Mouse (Mus musculus) hindbrain, embryonic 12.5 days (tissue): ENCODE results near the gene Frmd4b. TPM values are rescaled to one million over a fixed set of nuclear protein-coding genes. Genes with fewer than 3 reads are reported as not detected.

Experiments
- ATAC-seq: fragments of 200-750 bp; cut with Nextera tagmentation; 2 replicates; pipeline ENCODE4 v1.8.0; 2017; ENCODE audit warnings: moderate TSS enrichment; ENCODE audit not compliant: low FRiP score
- H3K27ac ChIP-seq: fragments of 300-500 bp; sonication (generic); 2 replicates; pipeline ENCODE4 v1.5.1; 2016; ENCODE audit warnings: mild to moderate bottlenecking
- H3K27me3 ChIP-seq: fragments of 300-500 bp; sonication (generic); 2 replicates; pipeline ENCODE4 v1.6.1; 2016; ENCODE audit warnings: mild to moderate bottlenecking
- H3K36me3 ChIP-seq: fragments of 300-500 bp; sonication (generic); 2 replicates; pipeline ENCODE4 v1.6.1; 2016; ENCODE audit warnings: mild to moderate bottlenecking
- H3K4me1 ChIP-seq: fragments of 300-500 bp; sonication (generic); 2 replicates; pipeline ENCODE4 v1.6.1; 2016
- H3K4me2 ChIP-seq: fragments of 300-500 bp; sonication (generic); replicated peaks from 2 replicates; pipeline ENCODE4 v1.6.1; 2016; ENCODE audit warnings: mild to moderate bottlenecking
- H3K4me3 ChIP-seq: fragments of 300-500 bp; sonication (generic); 2 replicates; pipeline ENCODE4 v1.5.1; 2016; ENCODE audit warnings: mild to moderate bottlenecking
- H3K9ac ChIP-seq: fragments of 300-500 bp; sonication (generic); 2 replicates; pipeline ENCODE4 v1.6.1; 2016; ENCODE audit warnings: mild to moderate bottlenecking, moderate library complexity
- H3K9me3 ChIP-seq: fragments of 300-500 bp; sonication (generic); replicated peaks from 2 replicates; pipeline ENCODE4 v1.6.1; 2016; ENCODE audit warnings: mild to moderate bottlenecking
- WGBS: fragments of 180-500 bp; shearing (Covaris S2); methylation state at CpG from one replicate; pipeline ENCODE4 v1.1.7; 2016; 5-methylcytosine and 5-hydroxymethylcytosine counted together
- polyA plus RNA-seq: library from polyadenylated mRNA; unstranded; fragments of >200 nt; fragmentation: Nextera tagmentation; extraction: Ambion mirVana; gene quantifications from 2 replicates; pipeline ENCODE4 v1.2.1, GENCODE M21; 2016

Frmd4b gene
- polyA plus RNA-seq = 48.5 and 54.3 TPM in 2 replicates

- under 1% methylated on average over 40 of the region's 42 CpGs for WGBS
- Histone ChIP-seq H3K27ac (peak within 1 kb of the TSS; percentile 94), H3K9me3 (no peaks in the 10 kb centered on the region), H3K36me3 (no peaks in the 10 kb centered on the region), H3K27me3 (no peaks in the 10 kb centered on the region), H3K9ac (peak within 1 kb of the TSS; percentile 74), H3K4me3 (peak within 1 kb of the TSS; percentile 64), H3K4me1 (peaks cover 35% of the 10 kb centered on the region), H3K4me2 (peak within 1 kb of the TSS; percentile 57)
- ATAC-seq = peak; percentile 96
Measured at GRCm38 (mm10) chr6:97617266-97617743, at the start of gene Frmd4b. Gene Frmd4b, minus strand, starts transcription at chr6:97617541.

GRCm38 (mm10) chr6:97666417-97666816, 49.1 kb upstream of the Frmd4b start:
- no peak overlapping the region for H3K9ac ChIP-seq
- H3K4me2 ChIP-seq = no peak overlapping the region
- peaks cover 16% of the 10 kb centered on the region for H3K4me1 ChIP-seq
- ATAC-seq = no peak; the same call in 1 of the 2 replicates
- H3K27ac ChIP-seq = peak overlapping the region; percentile 84; the same call in 1 of the 2 replicates
- no peak overlapping the region for H3K4me3 ChIP-seq
- 2% methylated on average over 2 of the region's 2 CpGs for WGBS
- H3K36me3 ChIP-seq = no peaks in the 10 kb centered on the region
- no peaks in the 10 kb centered on the region for H3K9me3 ChIP-seq
- no peaks in the 10 kb centered on the region for H3K27me3 ChIP-seq

- Histone ChIP-seq H3K4me1 (no peaks in the 10 kb centered on the region), H3K36me3 (no peaks in the 10 kb centered on the region), H3K9me3 (peaks cover 7% of the 10 kb centered on the region), H3K9ac (no peak overlapping the region), H3K4me2 (no peak overlapping the region), H3K27me3 (no peaks in the 10 kb centered on the region), H3K27ac (no peak overlapping the region), H3K4me3 (no peak overlapping the region)
- ATAC-seq = no peak
- WGBS = 78% methylated on average over 6 of the region's 6 CpGs
Measured at GRCm38 (mm10) chr6:97658921-97659320, 41.6 kb upstream of the Frmd4b start.

GRCm38 (mm10) chr6:97655986-97656385, 38.6 kb upstream of the Frmd4b start:
- no peaks in the 10 kb centered on the region for H3K4me1 ChIP-seq
- H3K36me3 ChIP-seq = no peaks in the 10 kb centered on the region
- H3K27ac ChIP-seq = no peak overlapping the region
- WGBS = 84% methylated on average over 3 of the region's 3 CpGs
- no peaks in the 10 kb centered on the region for H3K27me3 ChIP-seq
- no peak for ATAC-seq
- H3K9me3 ChIP-seq = peaks cover 7% of the 10 kb centered on the region
- H3K9ac ChIP-seq = no peak overlapping the region
- no peak overlapping the region for H3K4me2 ChIP-seq
- H3K4me3 ChIP-seq = no peak overlapping the region

GRCm38 (mm10) chr6:97647501-97647900, 30.2 kb upstream of the Frmd4b start:
- Histone ChIP-seq H3K27ac (no peak overlapping the region), H3K4me2 (no peak overlapping the region), H3K4me1 (no peaks in the 10 kb centered on the region), H3K4me3 (no peak overlapping the region), H3K27me3 (no peaks in the 10 kb centered on the region), H3K9ac (no peak overlapping the region), H3K9me3 (no peaks in the 10 kb centered on the region), H3K36me3 (no peaks in the 10 kb centered on the region)
- 97% methylated on average over 14 of the region's 14 CpGs for WGBS
- no peak for ATAC-seq

DNA sequence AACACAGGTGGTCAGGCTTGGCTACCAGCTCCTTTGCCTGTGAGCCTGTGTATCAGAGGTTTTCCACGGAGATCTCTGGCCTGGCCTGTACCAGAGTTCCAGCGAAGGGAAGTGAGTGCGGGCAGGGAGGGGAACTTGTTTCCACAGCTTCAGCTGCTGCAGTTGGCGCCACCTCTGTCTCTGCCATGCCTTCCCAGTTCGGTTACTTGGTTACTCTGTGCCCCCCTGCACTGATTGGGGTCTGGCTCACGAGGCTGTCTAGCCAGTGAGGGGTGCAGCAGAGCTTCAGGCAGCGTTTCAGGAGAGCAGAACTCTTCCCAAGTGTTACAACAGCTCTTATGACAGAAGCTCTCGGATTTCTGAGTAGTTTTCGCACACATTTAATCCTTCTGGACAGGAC, 6.0 kb upstream of the Frmd4b start:
- Histone ChIP-seq H3K9ac (no peak overlapping the region), H3K4me3 (no peak overlapping the region), H3K4me2 (no peak overlapping the region), H3K9me3 (no peaks in the 10 kb centered on the region), H3K27me3 (no peaks in the 10 kb centered on the region), H3K4me1 (no peaks in the 10 kb centered on the region), H3K36me3 (no peaks in the 10 kb centered on the region), H3K27ac (no peak overlapping the region)
- 62% methylated on average over 9 of the region's 9 CpGs for WGBS
- ATAC-seq = no peak

GRCm38 (mm10) chr6:97622236-97622635, 4.9 kb upstream of the Frmd4b start:
- Histone ChIP-seq H3K27ac (no peak overlapping the region), H3K9me3 (no peaks in the 10 kb centered on the region), H3K4me3 (no peak overlapping the region), H3K4me1 (peaks cover 5% of the 10 kb centered on the region; the same call in 1 of the 2 replicates), H3K9ac (no peak overlapping the region), H3K27me3 (no peaks in the 10 kb centered on the region), H3K36me3 (no peaks in the 10 kb centered on the region), H3K4me2 (no peak overlapping the region)
- no peak for ATAC-seq
- WGBS = 64% methylated on average over 5 of the region's 5 CpGs

DNA sequence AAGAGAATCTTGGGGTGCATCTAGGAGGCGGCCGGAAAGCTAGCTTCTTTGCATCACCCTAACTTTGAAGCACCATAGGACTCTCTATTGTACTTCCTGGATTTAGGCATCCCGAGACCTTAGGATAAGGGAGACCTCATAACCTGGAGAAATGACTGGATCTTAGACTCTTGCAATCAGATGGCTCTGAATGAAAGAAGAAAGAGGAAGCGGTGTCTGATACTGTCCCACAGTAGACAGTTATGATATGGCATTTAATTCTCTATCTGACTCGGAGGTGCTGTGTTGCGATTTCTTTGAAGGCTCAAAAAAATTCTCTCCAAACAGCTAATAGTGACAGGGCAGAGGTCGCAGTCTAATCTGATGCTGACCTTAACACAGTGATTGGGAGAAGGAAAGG, 433 bp upstream of the Frmd4b start:
- Histone ChIP-seq H3K9me3 (no peaks in the 10 kb centered on the region), H3K4me3 (peak overlapping the region; percentile 64), H3K27me3 (no peaks in the 10 kb centered on the region), H3K27ac (peak overlapping the region; percentile 94), H3K9ac (peak overlapping the region; percentile 74), H3K4me1 (peaks cover 34% of the 10 kb centered on the region), H3K4me2 (peak overlapping the region; percentile 57), H3K36me3 (no peaks in the 10 kb centered on the region)
- WGBS = 22% methylated on average over 7 of the region's 7 CpGs
- ATAC-seq = no peak; the same call in 1 of the 2 replicates

- WGBS = under 1% methylated on average over 40 of the region's 40 CpGs
- Histone ChIP-seq H3K4me2 (peak overlapping the region; percentile 57), H3K4me3 (peak overlapping the region; percentile 64), H3K9me3 (no peaks in the 10 kb centered on the region), H3K27ac (peak overlapping the region; percentile 94), H3K27me3 (no peaks in the 10 kb centered on the region), H3K36me3 (no peaks in the 10 kb centered on the region), H3K4me1 (peaks cover 35% of the 10 kb centered on the region), H3K9ac (peak overlapping the region; percentile 74)
- peak; percentile 83 for ATAC-seq
Measured at GRCm38 (mm10) chr6:97616658-97617265, 579 bp downstream of the Frmd4b start.

- Histone ChIP-seq H3K9ac (peak overlapping the region; percentile 74), H3K4me3 (peak overlapping the region; percentile 64), H3K9me3 (no peaks in the 10 kb centered on the region), H3K27me3 (no peaks in the 10 kb centered on the region), H3K36me3 (no peaks in the 10 kb centered on the region), H3K4me2 (peak overlapping the region; percentile 57), H3K4me1 (peaks cover 35% of the 10 kb centered on the region), H3K27ac (peak overlapping the region; percentile 94)
- ATAC-seq = no peak
- WGBS = 3% methylated on average over 16 of the region's 16 CpGs
Measured at GRCm38 (mm10) chr6:97615901-97616461, 1.4 kb downstream of the Frmd4b start.

GRCm38 (mm10) chr6:97614179-97614578, 3.2 kb downstream of the Frmd4b start:
- H3K4me1 ChIP-seq = peaks cover 50% of the 10 kb centered on the region
- no peaks in the 10 kb centered on the region for H3K9me3 ChIP-seq
- ATAC-seq = no peak
- no peak overlapping the region for H3K27ac ChIP-seq
- no peaks in the 10 kb centered on the region for H3K27me3 ChIP-seq
- no peak overlapping the region for H3K9ac ChIP-seq
- no peaks in the 10 kb centered on the region for H3K36me3 ChIP-seq
- no peak overlapping the region for H3K4me3 ChIP-seq
- peak overlapping the region; percentile 57 for H3K4me2 ChIP-seq

DNA sequence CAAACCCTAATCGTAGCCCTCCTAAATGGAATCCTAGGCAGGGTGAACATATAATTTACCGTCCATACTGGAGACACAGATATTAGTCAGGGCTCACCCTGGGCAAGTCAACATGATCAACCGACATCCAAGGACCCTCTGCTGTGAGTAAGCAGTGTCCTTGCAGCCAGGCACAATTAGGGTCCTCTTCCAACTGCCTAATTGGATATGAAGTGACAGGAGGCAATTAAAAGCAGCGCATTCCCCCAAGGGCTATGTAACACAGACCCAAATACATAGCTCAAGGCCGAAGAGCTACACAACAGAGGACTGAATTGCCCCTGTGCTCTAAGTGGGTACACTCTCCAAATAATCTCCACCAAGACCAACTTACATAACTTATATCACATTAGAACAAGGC, 4.5 kb downstream of the Frmd4b start:
- Histone ChIP-seq H3K4me1 (peaks cover 60% of the 10 kb centered on the region), H3K9me3 (no peaks in the 10 kb centered on the region), H3K27me3 (no peaks in the 10 kb centered on the region), H3K9ac (no peak overlapping the region), H3K27ac (0 out of 2 replicates have a peak overlapping the region, but pooled peaks have one; percentile 17), H3K4me3 (no peak overlapping the region), H3K36me3 (no peaks in the 10 kb centered on the region), H3K4me2 (0 out of 2 replicates have a peak overlapping the region, but pooled peaks have one; percentile 57)
- WGBS = 73% methylated on average over 5 of the region's 5 CpGs
- no peak for ATAC-seq

- Histone ChIP-seq H3K4me1 (peaks cover 56% of the 10 kb centered on the region), H3K27me3 (no peaks in the 10 kb centered on the region), H3K9ac (no peak overlapping the region), H3K4me3 (no peak overlapping the region), H3K4me2 (no peak overlapping the region), H3K36me3 (no peaks in the 10 kb centered on the region), H3K27ac (peak overlapping the region; percentile 70), H3K9me3 (no peaks in the 10 kb centered on the region)
- ATAC-seq = peak; percentile 71; the same call in 1 of the 2 replicates
- 39% methylated on average over 2 of the region's 2 CpGs for WGBS
Measured at GRCm38 (mm10) chr6:97610051-97610450, 7.3 kb downstream of the Frmd4b start.
